Mouse (Mus musculus) hindbrain, embryonic 11.5 days (tissue): ENCODE results near the gene Olfr1006. TPM values are rescaled to one million over a fixed set of nuclear protein-coding genes. Genes with fewer than 3 reads are reported as not detected.
"Not testable (repeated sequence)": the region's sequence is repeated elsewhere in the genome, so short reads cannot be mapped to it uniquely, and the experiment has no call there.

Experiments
- ATAC-seq: fragments of 200-750 bp; cut with Nextera tagmentation; 2 replicates; pipeline ENCODE4 v1.8.0; 2017; ENCODE audit warnings: mild to moderate bottlenecking, moderate TSS enrichment, moderate library complexity; ENCODE audit not compliant: low FRiP score
- DNase-seq: peaks from one replicate; pipeline ENCODE4 v3.0.0-alpha.2; 2015; ENCODE audit warnings: low spot score
- H3K27ac ChIP-seq: fragments of 300-500 bp; sonication (generic); 2 replicates; pipeline ENCODE4 v1.5.1; 2014; ENCODE audit warnings: mild to moderate bottlenecking, low read depth, low read length
- H3K27me3 ChIP-seq: fragments of 300-500 bp; sonication (generic); 2 replicates; pipeline ENCODE4 v1.6.1; 2014; ENCODE audit warnings: mild to moderate bottlenecking, low read length, moderate library complexity, mixed read lengths; ENCODE audit not compliant: control insufficient read depth, insufficient read depth
- H3K36me3 ChIP-seq: fragments of 300-500 bp; sonication (generic); 2 replicates; pipeline ENCODE4 v1.6.1; 2014; ENCODE audit warnings: mild to moderate bottlenecking, low read length, moderate library complexity, mixed read lengths; ENCODE audit not compliant: control insufficient read depth, insufficient read depth
- H3K4me1 ChIP-seq: fragments of 300-500 bp; sonication (generic); replicated peaks from 2 replicates; pipeline ENCODE4 v1.6.1; 2014; ENCODE audit warnings: low read length, mixed read lengths; ENCODE audit not compliant: control insufficient read depth, insufficient read depth
- H3K4me2 ChIP-seq: fragments of 300-500 bp; sonication (generic); replicated peaks from 2 replicates; pipeline ENCODE4 v1.6.1; 2014; ENCODE audit warnings: mild to moderate bottlenecking, low read depth, low read length
- H3K4me3 ChIP-seq: fragments of 300-500 bp; sonication (generic); 2 replicates; pipeline ENCODE4 v1.5.1; 2014; ENCODE audit warnings: low read depth, low read length
- H3K9ac ChIP-seq: fragments of 300-500 bp; sonication (generic); 2 replicates; pipeline ENCODE4 v1.6.1; 2014; ENCODE audit warnings: low read depth, low read length
- H3K9me3 ChIP-seq: fragments of 300-500 bp; sonication (generic); 2 replicates; pipeline ENCODE4 v1.6.1; 2016; ENCODE audit warnings: low read length; ENCODE audit not compliant: control insufficient read depth
- WGBS: fragments of 180-500 bp; shearing (Covaris S2); extraction: QIAGEN DNeasy Blood & Tissue Kit; methylation state at CpG from one replicate; pipeline ENCODE4 v1.1.7; 2014; 5-methylcytosine and 5-hydroxymethylcytosine counted together
- polyA plus RNA-seq: library from polyadenylated mRNA; unstranded; fragments of >200 nt; fragmentation: Nextera tagmentation; extraction: Ambion mirVana; gene quantifications from 2 replicates; pipeline ENCODE4 v1.2.1, GENCODE M21; 2014

The Olfr1006 gene
- not detected in 2 replicates for polyA plus RNA-seq

DNA sequence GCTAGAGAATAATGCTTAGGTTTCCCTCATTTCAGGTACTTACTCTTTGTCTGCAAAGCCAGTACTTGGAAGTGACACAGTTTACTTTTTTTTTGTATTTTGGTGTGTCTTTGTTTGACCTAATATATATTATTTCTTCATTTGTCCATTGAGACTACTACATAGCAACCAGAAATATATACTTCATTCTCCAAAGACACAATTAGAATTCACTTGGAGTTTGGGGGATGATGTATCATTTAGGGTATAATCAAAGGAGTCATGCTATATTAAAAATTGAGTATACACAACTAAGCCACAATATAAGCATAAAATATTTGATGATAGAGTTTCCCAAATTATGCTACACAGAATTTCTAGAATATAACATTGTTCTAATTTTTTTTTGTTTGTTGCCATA is at the start of gene Olfr1006:
TSS of gene Olfr1006 (minus strand) at position 101 of the 400 bp plus-strand sequence.
- Histone ChIP-seq H3K4me3 (no peak within 1 kb of the TSS), H3K4me1 (no peaks in the 10 kb centered on the region), H3K27me3 (no peaks in the 10 kb centered on the region), H3K27ac (no peak within 1 kb of the TSS), H3K9ac (no peak within 1 kb of the TSS), H3K9me3 (no peaks in the 10 kb centered on the region), H3K36me3 (no peaks in the 10 kb centered on the region), H3K4me2 (no peak within 1 kb of the TSS)
- no peak for ATAC-seq
- no peak for DNase-seq

DNA sequence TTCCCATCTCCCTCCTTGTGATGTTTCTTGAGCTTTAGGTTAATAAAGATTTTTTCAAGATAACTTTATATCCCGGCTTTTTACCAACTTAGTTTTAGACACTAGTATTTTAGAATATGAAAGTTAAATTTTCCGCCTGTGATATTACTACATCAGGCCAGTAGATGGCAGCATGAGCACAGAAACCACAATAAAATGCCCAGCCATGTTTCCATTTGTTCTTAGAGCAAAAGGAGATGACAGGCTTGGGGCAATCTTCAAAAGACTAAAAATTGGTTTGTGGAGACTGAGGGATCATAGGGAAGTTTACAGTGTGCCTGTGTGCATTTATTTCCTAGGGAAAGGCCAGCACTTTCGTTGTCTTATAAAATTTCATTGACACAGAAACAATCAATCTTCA is 47.2 kb upstream of the Olfr1006 start:
- WGBS: 18% methylated on average over 3 of the region's 3 CpGs
- no peak overlapping the region for H3K27ac ChIP-seq
- H3K4me1 ChIP-seq: no peaks in the 10 kb centered on the region
- H3K4me3 ChIP-seq: no peak overlapping the region
- no peak overlapping the region for H3K9ac ChIP-seq
- H3K4me2 ChIP-seq: no peak overlapping the region
- DNase-seq: peak; percentile 57
- no peaks in the 10 kb centered on the region for H3K9me3 ChIP-seq
- no peak for ATAC-seq
- H3K36me3 ChIP-seq: no peaks in the 10 kb centered on the region
- H3K27me3 ChIP-seq: no peaks in the 10 kb centered on the region

DNA sequence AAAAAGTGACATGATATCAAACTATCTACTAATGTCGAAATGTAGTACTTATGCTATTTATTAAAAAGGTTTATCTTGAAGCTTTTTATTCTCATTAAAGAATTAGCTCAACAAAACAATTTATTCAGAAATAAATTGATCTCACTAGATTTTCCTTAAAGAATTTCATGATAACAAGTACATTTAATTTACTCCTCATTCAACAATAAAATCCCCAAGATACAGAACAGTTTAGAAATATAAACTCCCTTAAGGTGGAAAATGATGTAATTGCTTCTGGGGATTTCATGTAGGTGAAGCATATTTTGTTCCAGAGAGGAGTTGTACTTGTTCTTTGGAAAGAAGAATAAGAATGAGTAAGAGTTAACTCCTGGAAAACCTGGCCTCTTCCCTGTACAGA is 36.6 kb upstream of the Olfr1006 start, which contains the start of gene Olfr1009:
TSS of gene Olfr1009 (plus strand) at position 301 of the 400 bp plus-strand sequence.
- WGBS: 92% methylated on average over 1 of the region's 1 CpGs
- H3K4me3 ChIP-seq: no peak within 1 kb of the TSS
- no peak for DNase-seq
- no peak within 1 kb of the TSS for H3K27ac ChIP-seq
- H3K4me2 ChIP-seq: no peak within 1 kb of the TSS
- no peak for ATAC-seq
- no peaks in the 10 kb centered on the region for H3K36me3 ChIP-seq
- H3K27me3 ChIP-seq: no peaks in the 10 kb centered on the region
- H3K4me1 ChIP-seq: no peaks in the 10 kb centered on the region
- H3K9ac ChIP-seq: no peak within 1 kb of the TSS
- H3K9me3 ChIP-seq: no peaks in the 10 kb centered on the region

DNA sequence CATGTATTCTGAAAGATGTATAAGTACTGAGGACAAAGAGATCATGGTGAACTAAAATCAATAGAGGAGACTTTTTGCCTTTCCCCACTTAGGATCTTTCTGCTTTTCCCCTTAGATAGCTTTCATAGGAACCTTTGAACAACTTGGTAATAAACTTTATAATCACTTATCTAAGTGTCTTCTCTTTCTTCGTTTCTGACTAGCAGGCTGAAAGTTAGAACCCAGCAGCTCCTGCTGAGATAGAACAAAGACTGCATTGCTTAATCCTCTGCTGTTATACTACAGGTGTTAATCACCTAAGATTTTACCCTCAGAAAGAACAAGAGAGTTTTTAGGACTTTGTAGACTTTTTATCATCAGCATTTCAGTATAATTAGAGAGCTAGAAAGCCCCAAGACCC is 32.6 kb upstream of the Olfr1006 start:
- WGBS: 50% methylated on average over 1 of the region's 1 CpGs
- Histone ChIP-seq H3K4me1 (no peaks in the 10 kb centered on the region), H3K36me3 (no peaks in the 10 kb centered on the region), H3K9ac (no peak overlapping the region), H3K4me2 (no peak overlapping the region), H3K4me3 (no peak overlapping the region), H3K27me3 (no peaks in the 10 kb centered on the region), H3K27ac (no peak overlapping the region), H3K9me3 (no peaks in the 10 kb centered on the region)
- no peak for DNase-seq
- no peak for ATAC-seq

DNA sequence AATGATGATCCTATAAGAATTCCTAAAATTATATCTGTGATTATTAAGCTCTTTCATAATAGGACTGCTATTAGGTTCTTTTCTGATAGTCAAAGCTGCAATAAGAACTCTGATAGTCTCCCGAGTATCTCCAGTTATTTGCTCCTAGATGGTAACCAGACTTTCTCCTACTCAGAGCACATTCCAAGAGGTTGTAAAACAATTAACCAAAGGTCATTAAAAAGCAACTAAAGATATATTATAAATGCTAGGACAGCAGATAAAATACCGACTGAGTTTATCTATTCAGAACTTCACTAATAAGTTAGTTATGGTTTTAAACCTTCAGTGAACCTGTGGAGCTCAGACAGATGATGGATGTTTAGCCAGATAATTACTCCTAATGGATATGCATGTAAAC is 32.1 kb upstream of the Olfr1006 start:
- ATAC-seq, DNase-seq, H3K9me3 ChIP-seq, H3K27ac ChIP-seq, H3K9ac ChIP-seq, H3K4me1 ChIP-seq, H3K36me3 ChIP-seq, H3K4me2 ChIP-seq, H3K27me3 ChIP-seq, H3K4me3 ChIP-seq: not testable (repeated sequence)
- WGBS: 84% methylated on average over 2 of the region's 2 CpGs

DNA sequence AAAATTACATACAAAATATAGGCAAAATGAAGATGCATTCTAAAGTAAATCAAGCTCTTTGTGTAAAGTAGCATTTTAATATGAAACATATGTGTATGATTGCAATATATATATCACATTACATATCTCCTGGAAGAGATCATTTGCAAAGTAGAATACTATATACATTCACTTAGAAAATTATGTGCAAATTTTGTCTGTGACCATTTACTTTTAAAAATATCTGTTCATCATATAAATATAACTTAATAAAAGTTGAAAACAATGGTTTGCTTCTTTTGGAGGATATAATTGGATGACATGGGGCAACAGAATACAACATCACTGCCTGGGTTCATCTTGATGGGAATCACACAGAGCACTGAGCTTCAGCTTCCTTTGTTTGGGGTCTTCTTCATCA is 10.6 kb upstream of the Olfr1006 start, which contains the start of gene Olfr1008:
TSS of gene Olfr1008 (plus strand) at position 301 of the 400 bp plus-strand sequence.
- no peak within 1 kb of the TSS for H3K9ac ChIP-seq
- no peaks in the 10 kb centered on the region for H3K4me1 ChIP-seq
- ATAC-seq: no peak
- H3K4me2 ChIP-seq: no peak within 1 kb of the TSS
- H3K27ac ChIP-seq: no peak within 1 kb of the TSS
- H3K27me3 ChIP-seq: no peaks in the 10 kb centered on the region
- no peak within 1 kb of the TSS for H3K4me3 ChIP-seq
- no peaks in the 10 kb centered on the region for H3K9me3 ChIP-seq
- no peaks in the 10 kb centered on the region for H3K36me3 ChIP-seq
- DNase-seq: no peak

DNA sequence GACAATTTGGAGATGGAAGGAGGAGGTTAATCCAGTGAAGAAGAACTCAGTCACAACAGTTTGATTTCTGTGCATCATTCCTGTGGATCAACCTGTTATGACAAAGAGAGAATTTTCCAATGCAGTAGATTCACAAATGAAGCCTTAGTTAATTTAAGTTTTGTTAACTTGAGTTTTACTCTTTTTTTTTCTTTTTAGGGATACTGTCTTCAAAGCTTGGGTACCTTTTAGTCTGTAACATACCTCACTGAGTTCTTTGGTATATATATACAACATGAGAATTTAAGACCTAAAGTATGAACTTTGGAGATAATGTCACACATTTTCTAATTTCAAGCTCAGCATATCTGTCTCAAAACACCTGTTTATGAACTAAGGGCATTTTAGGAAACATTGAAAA is 14.2 kb downstream of the Olfr1006 start, which contains the start of gene Olfr154:
TSS of gene Olfr154 (minus strand) at position 101 of the 400 bp plus-strand sequence.
- H3K9me3 ChIP-seq, DNase-seq, H3K27me3 ChIP-seq, ATAC-seq, H3K4me3 ChIP-seq, H3K4me1 ChIP-seq, H3K9ac ChIP-seq, H3K27ac ChIP-seq, H3K4me2 ChIP-seq, H3K36me3 ChIP-seq: not testable (repeated sequence)

DNA sequence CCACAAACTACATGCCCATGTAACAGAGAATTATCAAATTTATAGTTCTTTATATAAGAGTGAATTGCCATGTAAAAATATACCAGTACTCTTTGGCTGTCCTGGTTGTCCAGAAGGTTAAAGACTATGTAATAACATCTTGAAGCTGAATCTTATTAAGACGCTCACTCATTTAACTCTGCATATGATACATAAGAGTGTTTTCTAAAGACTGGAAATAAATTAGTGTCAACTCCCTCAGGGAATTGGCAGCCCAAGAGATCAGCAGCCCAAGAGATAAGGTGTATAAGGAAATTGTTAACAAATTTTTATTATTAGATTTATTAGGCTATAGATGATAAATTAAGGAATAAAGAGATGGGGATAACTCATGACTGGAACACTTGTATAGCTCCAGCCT is 28.0 kb downstream of the Olfr1006 start, which contains the start of gene Olfr1002:
TSS of gene Olfr1002 (minus strand) at position 101 of the 400 bp plus-strand sequence.
- Histone ChIP-seq H3K27ac (no peak within 1 kb of the TSS), H3K4me2 (no peak within 1 kb of the TSS), H3K36me3 (no peaks in the 10 kb centered on the region), H3K4me3 (no peak within 1 kb of the TSS), H3K4me1 (no peaks in the 10 kb centered on the region), H3K9me3 (no peaks in the 10 kb centered on the region), H3K27me3 (no peaks in the 10 kb centered on the region), H3K9ac (no peak within 1 kb of the TSS)
- DNase-seq: no peak
- no peak for ATAC-seq
- 96% methylated on average over 1 of the region's 1 CpGs for WGBS
